Mouse (Mus musculus): ENCODE data around the gene H2al1e.

- no peak for TF ChIP-seq CTCF (IDR thresholded peaks at IDR 0.05)
- TF ChIP-seq POLR2A (IDR thresholded peaks at IDR 0.05; ENCODE audit: insufficient read depth, low read depth, low read length): no peak
These were observed 46.8 kb upstream of the H2al1e start for GRCm38 (mm10) chrX:11264918-11265317.

Data from heart, adult 2 months (tissue).